Mouse (Mus musculus) right cerebral cortex, postnatal 36 days (tissue): ENCODE measurements at regions not wholly inside any gene's neighbourhood (a gene's known extent, or its start where the extent isn't known, plus 50 kb on each side); places are given as distances from the start of the nearest gene placed in this dataset.

ENCODE experiments used
- DNase-seq, 2 experiments: peaks; one replicate each; pipeline ENCODE4 v3.0.0; 2022; ENCODE audit warnings: low spot score in 2 of 2, mixed read lengths in 1 of 2

- peak; percentile 99 for DNase-seq
Observed at GRCm38 (mm10) chr15:85634322-85635141, 52.3 kb upstream of the Wnt7b start.

- no peak for DNase-seq
Observed at GRCm38 (mm10) chr15:85635425-85635824, 53.2 kb upstream of the Wnt7b start.

DNA sequence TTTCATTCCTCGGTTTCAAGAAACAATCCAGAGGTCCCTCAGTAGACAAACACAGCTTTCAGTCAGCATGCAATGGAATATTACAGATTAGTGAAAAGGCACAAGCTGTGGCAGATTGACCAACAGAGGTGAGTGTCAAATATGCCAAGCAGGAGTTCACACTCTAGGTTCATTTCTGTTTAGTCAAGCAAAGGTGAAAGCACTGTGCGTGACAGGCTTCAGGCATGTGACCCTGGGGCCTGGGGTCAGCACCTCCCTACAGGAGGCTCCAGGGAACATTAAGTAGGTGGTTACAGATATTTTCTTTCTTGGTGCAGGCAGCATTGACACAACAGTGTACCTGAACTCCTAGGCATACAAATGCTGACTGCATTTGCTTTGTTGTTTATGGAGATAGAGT lies 57.3 kb upstream of the Wnt7b start:
- DNase-seq = no peak

- no peak for DNase-seq
Observed at GRCm38 (mm10) chr15:85641120-85642080, 59.1 kb upstream of the Wnt7b start.

- no peak for DNase-seq
Observed at GRCm38 (mm10) chr15:85645396-85645795, 63.1 kb upstream of the Wnt7b start.

GRCm38 (mm10) chr15:85645971-85646638 lies 63.8 kb upstream of the Wnt7b start:
- DNase-seq = no peak

GRCm38 (mm10) chr15:85646639-85647277 lies 64.5 kb upstream of the Wnt7b start:
- DNase-seq = no peak

- no peak for DNase-seq
Observed at GRCm38 (mm10) chr15:85647593-85647992, 65.3 kb upstream of the Wnt7b start.

DNA sequence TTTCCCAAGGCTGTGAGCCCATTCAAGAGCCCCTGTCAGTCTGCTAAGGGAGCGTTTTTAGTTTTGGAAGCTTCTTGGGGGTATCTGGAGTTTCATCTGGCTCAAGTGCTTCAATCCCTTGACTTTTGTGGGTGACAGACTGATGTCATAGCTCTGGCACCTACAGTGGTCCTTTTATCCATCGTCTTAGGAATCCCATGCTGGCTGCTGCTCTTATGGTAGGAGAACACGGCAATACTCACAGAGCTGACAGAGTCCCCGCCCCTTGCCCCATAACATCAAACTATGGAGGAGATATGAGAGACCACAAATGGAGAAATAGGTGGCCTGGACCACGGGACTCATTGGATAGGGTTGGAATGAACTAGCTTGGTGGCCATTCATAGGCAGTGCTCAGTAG lies 68.0 kb upstream of the Wnt7b start:
- no peak for DNase-seq

- no peak for DNase-seq
Observed at GRCm38 (mm10) chr15:85651718-85652420, 69.6 kb upstream of the Wnt7b start.

GRCm38 (mm10) chr15:85652431-85652830 lies 70.2 kb upstream of the Wnt7b start:
- no peak for DNase-seq

DNA sequence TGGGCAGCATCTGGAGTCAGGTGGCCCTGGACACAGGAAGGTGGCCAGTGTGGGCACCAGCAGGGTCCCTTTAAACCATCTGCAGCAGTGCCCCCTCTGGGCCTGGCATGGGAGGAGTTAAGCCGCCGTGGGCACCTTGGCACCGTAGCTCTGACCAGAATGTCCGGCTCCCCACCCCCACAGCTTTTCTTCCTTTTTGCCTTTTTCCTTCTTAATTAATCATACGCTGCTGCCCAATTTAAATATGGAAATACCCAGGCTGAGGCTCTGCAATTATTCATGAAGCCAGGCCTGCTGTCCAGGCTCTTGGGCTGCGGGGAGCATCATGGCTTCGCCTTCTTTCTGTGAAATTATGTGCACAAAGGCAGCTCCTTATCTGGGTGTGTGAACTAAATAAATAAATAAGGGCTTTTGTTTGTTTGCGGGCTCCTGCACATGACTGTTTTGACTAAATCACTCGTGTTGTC lies 70.6 kb upstream of the Wnt7b start:
- DNase-seq = no peak

GRCm38 (mm10) chr15:85653421-85654401 lies 71.4 kb upstream of the Wnt7b start:
- DNase-seq = peak; percentile 71 to 73

DNA sequence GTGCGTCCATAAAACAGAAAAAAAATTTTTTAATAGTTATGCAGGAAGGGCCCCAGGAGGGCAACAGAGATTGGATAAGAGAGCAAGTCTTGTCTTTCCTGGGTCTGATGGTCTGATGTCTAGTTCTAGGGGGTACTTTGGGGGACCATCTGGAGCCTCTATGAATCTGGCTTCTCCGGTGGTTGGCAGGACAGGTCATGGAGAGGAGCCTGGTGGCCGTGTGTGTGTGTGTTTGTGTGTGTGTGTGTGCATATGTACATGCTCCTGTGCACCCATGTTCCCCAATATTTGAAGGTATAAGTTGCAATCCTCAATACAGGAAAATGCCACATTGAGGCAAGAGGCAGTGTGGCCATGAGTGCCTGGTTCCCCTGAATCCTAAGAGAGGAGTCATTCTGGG lies 72.5 kb upstream of the Wnt7b start:
- no peak for DNase-seq

DNA sequence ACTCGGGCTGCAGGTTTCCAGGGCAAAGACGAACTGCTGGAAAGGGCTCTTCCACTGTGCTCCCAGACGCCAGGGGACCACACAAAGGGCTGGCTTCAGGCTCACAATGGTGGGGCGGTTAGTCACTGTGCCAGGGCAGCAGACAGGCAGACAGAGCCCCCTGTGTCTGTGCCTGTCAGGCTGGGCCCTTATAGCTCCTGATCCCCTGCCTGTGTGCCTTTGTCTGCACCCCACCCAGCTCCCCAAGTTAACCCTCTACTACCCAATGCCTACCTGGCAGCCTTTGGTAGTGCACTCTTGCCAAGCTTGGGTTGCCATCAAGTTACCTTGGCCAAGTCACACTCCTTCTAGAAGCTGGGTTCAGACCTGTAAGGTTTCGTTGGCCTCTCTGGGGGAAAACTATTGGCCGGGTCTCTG lies 73.5 kb upstream of the Wnt7b start:
- no peak for DNase-seq

GRCm38 (mm10) chr15:85656852-85657251 lies 74.6 kb upstream of the Wnt7b start:
- no peak for DNase-seq

DNA sequence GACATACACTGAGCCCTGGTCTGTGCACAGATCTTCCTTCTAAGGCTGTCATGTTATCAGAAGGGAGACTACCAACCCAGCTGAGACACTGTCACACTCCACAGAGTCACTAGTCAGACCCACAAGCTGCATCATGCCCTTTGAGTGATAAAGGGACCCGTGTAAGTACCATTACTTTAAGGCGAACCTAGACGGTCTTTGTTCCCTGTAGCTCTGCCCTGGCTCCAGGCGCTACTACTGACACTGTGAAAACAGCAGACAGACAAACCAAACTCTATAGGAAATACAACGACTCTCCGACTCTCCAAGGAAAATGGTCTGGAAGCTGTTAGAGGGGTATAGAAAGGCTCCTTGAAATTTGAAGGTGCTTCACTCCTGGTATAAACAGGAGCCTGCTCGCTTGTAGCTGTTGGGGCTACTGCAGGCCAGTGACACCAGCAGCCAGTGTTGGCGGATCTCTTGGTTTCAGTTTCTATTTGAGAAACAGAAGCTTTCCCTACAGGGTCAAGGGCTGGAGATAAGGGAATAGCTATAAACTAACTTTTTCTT lies 75.2 kb upstream of the Wnt7b start:
- DNase-seq = no peak

DNA sequence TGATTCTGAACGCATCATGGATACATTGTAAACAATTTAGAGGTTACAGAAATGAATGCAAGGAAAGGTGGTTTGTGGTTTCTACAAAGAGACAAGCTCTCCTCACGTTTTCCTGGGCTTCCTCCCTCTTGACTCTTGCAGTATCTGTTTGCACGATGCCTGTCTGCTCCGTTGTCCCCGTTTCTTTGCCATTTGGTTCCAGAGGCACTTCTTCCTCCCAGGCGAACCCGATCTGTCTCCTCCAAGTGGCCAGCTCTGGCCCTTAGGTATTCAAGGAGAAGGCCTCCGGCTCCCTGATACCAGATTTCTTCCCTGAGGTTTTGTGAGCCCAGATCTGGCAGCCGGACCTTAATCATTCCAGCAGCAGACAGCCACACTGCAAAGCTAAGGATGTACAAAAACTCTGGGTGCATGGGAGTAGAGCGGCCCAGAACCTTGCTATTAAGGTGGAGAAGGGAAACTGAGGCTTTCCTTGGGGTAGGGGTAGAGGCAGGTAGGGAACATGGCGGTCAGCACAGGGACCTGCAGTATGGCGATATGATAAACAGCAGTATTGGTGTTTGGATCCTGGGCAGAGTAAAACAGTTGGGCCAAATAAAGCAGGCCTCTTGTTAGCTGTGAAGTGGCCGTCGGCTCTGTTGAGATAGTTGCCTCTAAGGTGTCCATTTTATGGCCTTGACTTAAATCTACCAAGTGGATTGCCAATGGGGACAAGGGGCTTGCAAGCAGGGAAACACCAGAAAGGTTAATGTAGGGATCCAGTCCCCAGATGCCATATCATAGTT lies 76.0 kb upstream of the Wnt7b start:
- no peak for DNase-seq
